Mouse (Mus musculus) heart, embryonic 15.5 days (tissue): ENCODE data around the gene Fam155a. TPM values are rescaled to one million over a fixed set of nuclear protein-coding genes. Genes with fewer than 3 reads are reported as not detected.

Source experiments
- ATAC-seq: fragments of 200-750 bp; cut with Nextera tagmentation; replicated peaks from 2 replicates; pipeline ENCODE4 v1.8.0; 2017; ENCODE audit warnings: low read depth, moderate TSS enrichment; ENCODE audit not compliant: insufficient number of reproducible peaks, insufficient read depth, low FRiP score
- H3K27ac ChIP-seq: fragments of 300-500 bp; sonication (generic); 2 replicates; pipeline ENCODE4 v1.5.1; 2015; ENCODE audit warnings: mild to moderate bottlenecking, inconsistent platforms
- H3K27me3 ChIP-seq: fragments of 300-500 bp; sonication (generic); 2 replicates; pipeline ENCODE4 v1.6.1; 2015; ENCODE audit warnings: inconsistent platforms
- H3K36me3 ChIP-seq: fragments of 300-500 bp; sonication (generic); 2 replicates; pipeline ENCODE4 v1.6.1; 2015; ENCODE audit warnings: mild to moderate bottlenecking, inconsistent platforms
- H3K4me1 ChIP-seq: fragments of 300-500 bp; sonication (generic); replicated peaks from 2 replicates; pipeline ENCODE4 v1.6.1; 2015; ENCODE audit warnings: inconsistent platforms
- H3K4me2 ChIP-seq: fragments of 300-500 bp; sonication (generic); 2 replicates; pipeline ENCODE4 v1.6.1; 2015; ENCODE audit warnings: inconsistent platforms, mild to moderate bottlenecking, moderate library complexity
- H3K4me3 ChIP-seq: fragments of 300-500 bp; sonication (generic); 2 replicates; pipeline ENCODE4 v1.5.1; 2015; ENCODE audit warnings: mild to moderate bottlenecking, inconsistent platforms
- H3K9ac ChIP-seq: fragments of 300-500 bp; sonication (generic); 2 replicates; pipeline ENCODE4 v1.6.1; 2015; ENCODE audit warnings: mild to moderate bottlenecking, inconsistent platforms
- H3K9me3 ChIP-seq: fragments of 300-500 bp; sonication (generic); replicated peaks from 2 replicates; pipeline ENCODE4 v1.6.1; 2016; ENCODE audit warnings: inconsistent platforms
- WGBS: fragments of 180-500 bp; shearing (Covaris S2); methylation state at CpG from one replicate; pipeline ENCODE4 v1.1.7; 2015; ENCODE audit warnings: mixed read lengths; 5-methylcytosine and 5-hydroxymethylcytosine counted together
- polyA plus RNA-seq: library from polyadenylated mRNA; unstranded; fragments of >200 nt; fragmentation: Nextera tagmentation; extraction: Ambion mirVana; gene quantifications from 2 replicates; pipeline ENCODE4 v1.2.1, GENCODE M21; 2015

The Fam155a gene
- polyA plus RNA-seq, 1 experiment from 2014 or later = 0.05 TPM

GRCm38 (mm10) chr8:9204345-9205067 lies 566.5 kb downstream of the Fam155a start:
- 63% methylated on average over 10 of the region's 10 CpGs for WGBS
- H3K4me3 ChIP-seq = no peak overlapping the region
- H3K4me2 ChIP-seq = no peak overlapping the region
- no peak overlapping the region for H3K9ac ChIP-seq
- H3K27me3 ChIP-seq = no peaks in the 10 kb centered on the region
- H3K4me1 ChIP-seq = no peaks in the 10 kb centered on the region
- H3K27ac ChIP-seq = no peak overlapping the region
- ATAC-seq = no peak
- H3K36me3 ChIP-seq = no peaks in the 10 kb centered on the region
- H3K9me3 ChIP-seq = no peaks in the 10 kb centered on the region

- Histone ChIP-seq H3K36me3 (no peaks in the 10 kb centered on the region), H3K4me1 (no peaks in the 10 kb centered on the region), H3K27me3 (no peaks in the 10 kb centered on the region), H3K4me2 (no peak overlapping the region), H3K4me3 (no peak overlapping the region), H3K9me3 (no peaks in the 10 kb centered on the region), H3K27ac (no peak overlapping the region), H3K9ac (no peak overlapping the region)
- WGBS = 82% methylated on average over 3 of the region's 3 CpGs
- no peak for ATAC-seq
These were observed 570.9 kb downstream of the Fam155a start for GRCm38 (mm10) chr8:9200099-9200498.

- no peak for ATAC-seq
- Histone ChIP-seq H3K27ac (no peak overlapping the region), H3K9me3 (no peaks in the 10 kb centered on the region), H3K4me2 (no peak overlapping the region), H3K4me3 (no peak overlapping the region), H3K9ac (no peak overlapping the region), H3K27me3 (no peaks in the 10 kb centered on the region), H3K36me3 (no peaks in the 10 kb centered on the region), H3K4me1 (no peaks in the 10 kb centered on the region)
- WGBS = 64% methylated on average over 3 of the region's 3 CpGs
These were observed 579.3 kb downstream of the Fam155a start for GRCm38 (mm10) chr8:9191682-9192081.

- no peak overlapping the region for H3K4me2 ChIP-seq
- H3K9me3 ChIP-seq = no peaks in the 10 kb centered on the region
- no peak overlapping the region for H3K27ac ChIP-seq
- H3K36me3 ChIP-seq = no peaks in the 10 kb centered on the region
- ATAC-seq = no peak
- WGBS = 34% methylated on average over 4 of the region's 4 CpGs
- no peaks in the 10 kb centered on the region for H3K27me3 ChIP-seq
- no peaks in the 10 kb centered on the region for H3K4me1 ChIP-seq
- no peak overlapping the region for H3K9ac ChIP-seq
- no peak overlapping the region for H3K4me3 ChIP-seq
These were observed 582.3 kb downstream of the Fam155a start for GRCm38 (mm10) chr8:9188616-9189015.

- Histone ChIP-seq H3K4me1 (no peaks in the 10 kb centered on the region), H3K4me2 (no peak overlapping the region), H3K27me3 (no peaks in the 10 kb centered on the region), H3K9ac (no peak overlapping the region), H3K27ac (no peak overlapping the region), H3K9me3 (no peaks in the 10 kb centered on the region), H3K4me3 (no peak overlapping the region), H3K36me3 (no peaks in the 10 kb centered on the region)
- no peak for ATAC-seq
- WGBS = 52% methylated on average over 2 of the region's 2 CpGs
These were observed 585.8 kb downstream of the Fam155a start for GRCm38 (mm10) chr8:9185200-9185599.

- no peak for ATAC-seq
- H3K9me3 ChIP-seq = no peaks in the 10 kb centered on the region
- no peaks in the 10 kb centered on the region for H3K36me3 ChIP-seq
- no peak overlapping the region for H3K27ac ChIP-seq
- H3K9ac ChIP-seq = no peak overlapping the region
- H3K4me3 ChIP-seq = no peak overlapping the region
- H3K4me1 ChIP-seq = no peaks in the 10 kb centered on the region
- no peaks in the 10 kb centered on the region for H3K27me3 ChIP-seq
- WGBS = 90% methylated on average over 7 of the region's 7 CpGs
- no peak overlapping the region for H3K4me2 ChIP-seq
These were observed 588.5 kb downstream of the Fam155a start for GRCm38 (mm10) chr8:9182461-9182860.

GRCm38 (mm10) chr8:9180686-9181315 lies 590.2 kb downstream of the Fam155a start:
- Histone ChIP-seq H3K4me1 (no peaks in the 10 kb centered on the region), H3K27me3 (no peaks in the 10 kb centered on the region), H3K9ac (no peak overlapping the region), H3K9me3 (no peaks in the 10 kb centered on the region), H3K36me3 (no peaks in the 10 kb centered on the region), H3K27ac (no peak overlapping the region), H3K4me2 (no peak overlapping the region), H3K4me3 (no peak overlapping the region)
- WGBS = 68% methylated on average over 17 of the region's 17 CpGs
- no peak for ATAC-seq

- Histone ChIP-seq H3K4me2 (no peak overlapping the region), H3K4me1 (no peaks in the 10 kb centered on the region), H3K27ac (no peak overlapping the region), H3K4me3 (no peak overlapping the region), H3K9ac (no peak overlapping the region), H3K9me3 (no peaks in the 10 kb centered on the region), H3K36me3 (no peaks in the 10 kb centered on the region), H3K27me3 (no peaks in the 10 kb centered on the region)
- WGBS = 67% methylated on average over 7 of the region's 7 CpGs
- no peak for ATAC-seq
These were observed 594.0 kb downstream of the Fam155a start for GRCm38 (mm10) chr8:9176974-9177373.

GRCm38 (mm10) chr8:9174865-9175565 lies 595.9 kb downstream of the Fam155a start:
- H3K36me3 ChIP-seq = no peaks in the 10 kb centered on the region
- ATAC-seq = no peak
- no peaks in the 10 kb centered on the region for H3K4me1 ChIP-seq
- H3K4me2 ChIP-seq = no peak overlapping the region
- H3K9ac ChIP-seq = no peak overlapping the region
- H3K4me3 ChIP-seq = no peak overlapping the region
- H3K27ac ChIP-seq = no peak overlapping the region
- H3K27me3 ChIP-seq = no peaks in the 10 kb centered on the region
- 27% methylated on average over 9 of the region's 9 CpGs for WGBS
- H3K9me3 ChIP-seq = no peaks in the 10 kb centered on the region

- no peaks in the 10 kb centered on the region for H3K27me3 ChIP-seq
- ATAC-seq = no peak
- no peak overlapping the region for H3K27ac ChIP-seq
- no peak overlapping the region for H3K4me2 ChIP-seq
- H3K4me3 ChIP-seq = no peak overlapping the region
- H3K4me1 ChIP-seq = no peaks in the 10 kb centered on the region
- no peak overlapping the region for H3K9ac ChIP-seq
- H3K36me3 ChIP-seq = no peaks in the 10 kb centered on the region
- whole genome bisulfite sequencing = 74% methylated on average over 5 of the region's 5 CpGs
- H3K9me3 ChIP-seq = no peaks in the 10 kb centered on the region
These were observed 599.1 kb downstream of the Fam155a start for GRCm38 (mm10) chr8:9171848-9172247.

- Histone ChIP-seq H3K9me3 (no peaks in the 10 kb centered on the region), H3K4me1 (no peaks in the 10 kb centered on the region), H3K27ac (no peak overlapping the region), H3K27me3 (no peaks in the 10 kb centered on the region), H3K36me3 (no peaks in the 10 kb centered on the region), H3K9ac (no peak overlapping the region), H3K4me3 (no peak overlapping the region), H3K4me2 (no peak overlapping the region)
- ATAC-seq = no peak
- 81% methylated on average over 10 of the region's 10 CpGs for WGBS
These were observed 603.0 kb downstream of the Fam155a start for GRCm38 (mm10) chr8:9167995-9168394.
